In the genomic region with DNA sequence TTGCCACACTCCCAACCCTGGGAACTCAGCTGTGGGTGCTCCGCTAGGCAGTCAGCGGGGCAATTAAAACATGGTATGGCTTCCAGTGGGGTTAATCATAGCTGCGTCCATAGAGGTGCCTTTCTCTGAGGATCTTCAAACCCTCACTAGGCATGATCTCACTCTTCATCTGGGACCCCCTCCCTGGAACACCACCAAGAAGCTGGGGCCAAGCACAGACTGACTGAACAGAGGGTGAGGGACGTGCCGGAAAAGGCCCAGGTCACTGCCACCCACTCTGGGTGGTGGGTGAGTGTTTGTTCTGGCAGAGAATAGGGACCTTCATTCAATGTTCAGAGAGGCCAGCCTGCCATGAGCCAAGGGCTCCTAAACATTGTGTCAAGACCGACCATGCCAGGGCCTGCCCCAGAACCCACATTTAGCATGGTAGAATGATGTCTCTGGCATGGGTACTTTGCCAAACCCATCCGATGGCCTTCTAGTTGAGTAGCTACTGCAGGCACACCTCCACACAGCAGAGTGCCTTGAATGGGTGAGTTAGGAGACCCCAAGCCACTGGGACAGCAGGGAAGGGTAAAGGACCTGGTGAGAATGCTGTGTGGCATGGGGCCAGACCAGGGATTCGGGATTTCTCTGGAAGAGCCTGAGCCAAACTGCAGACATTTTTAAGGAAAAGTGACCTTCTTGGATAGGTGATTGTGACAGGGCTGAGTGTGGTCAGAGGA, we compare ENCODE assay signal across 12 mouse cellular contexts. TPM values are rescaled to one million over a fixed set of nuclear protein-coding genes. Genes with fewer than 3 reads are reported as not detected.
A peak's percentile ranks its signal among the peaks of the same experiment; 100 is the strongest.
DNase-seq lines count a peak whose midpoint lies in the region; ATAC-seq and TF ChIP-seq lines count a peak whose summit lies in the region.
"Had no signal": no experiment of that assay in that cellular context is flagged by ENCODE, and none has a peak within 500 bp of the region (broad histone marks: within the 10 kb centered on the region; RNA-seq: fewer than 3 reads in every experiment).

No protein-coding gene starts in this region.

- H3K4me1 ChIP-seq in forebrain, embryonic 14.5 days (ENCODE audit: control insufficient read depth, insufficient read depth, low read length): 0 out of 2 replicates have a peak, but pooled peaks cover 4% of the 10 kb centered on the region
- 0 out of 2 replicates have a peak, but pooled peaks cover 2% of the 10 kb centered on the region for H3K4me1 ChIP-seq in forebrain, embryonic 11.5 days (replicated peaks; ENCODE audit: control insufficient read depth, insufficient read depth, low read length)
- H3K4me1 ChIP-seq in kidney, embryonic 15.5 days: peaks cover 12% of the 10 kb centered on the region
- peaks cover 3% of the 10 kb centered on the region; the same call in 1 of the 2 replicates for H3K4me1 ChIP-seq in kidney, adult 2 months (ENCODE audit: control insufficient read depth, insufficient read depth, low read length)
- peaks cover 5 to 20% of the 10 kb centered on the region in 2 experiments for H3K4me1 ChIP-seq in ES-E14 (ENCODE audit: control insufficient read depth in 2 of 2, insufficient read depth in 2 of 2, low read length in 2 of 2, poor library complexity in 1 of 2)
- H3K4me1 ChIP-seq in forebrain, postnatal 0 days (ENCODE audit: insufficient read depth): no peaks in the 10 kb centered on the region

- TF ChIP-seq CTCF in kidney, adult 2 months (conservative IDR thresholded peaks at IDR 0.05; ENCODE audit: insufficient read depth, insufficient read length, low read depth, low read length): no peak
- TF ChIP-seq CTCF in forebrain, postnatal 0 days (IDR thresholded peaks at IDR 0.05; ENCODE audit: low read depth): no peak

- H3K9ac ChIP-seq in forebrain, embryonic 14.5 days (ENCODE audit: low read length): no peak overlapping the region
- H3K9ac ChIP-seq in forebrain, embryonic 11.5 days (ENCODE audit: low read length): no peak overlapping the region
- no peak overlapping the region for H3K9ac ChIP-seq in kidney, embryonic 15.5 days
- H3K9ac ChIP-seq in ES-E14 (ENCODE audit: insufficient read depth, low read depth, low read length, poor library complexity, severe bottlenecking): no peak overlapping the region
- H3K9ac ChIP-seq in forebrain, postnatal 0 days: no peak overlapping the region
- H3K9ac ChIP-seq: liver, embryonic 13.5 days had no signal

- H3K27me3 ChIP-seq in forebrain, embryonic 14.5 days (replicated peaks; ENCODE audit: control insufficient read depth, insufficient read depth, low read length): no peaks in the 10 kb centered on the region
- no peaks in the 10 kb centered on the region for H3K27me3 ChIP-seq in forebrain, embryonic 11.5 days (ENCODE audit: control insufficient read depth, insufficient read depth, low read length)
- no peaks in the 10 kb centered on the region for H3K27me3 ChIP-seq in kidney, embryonic 15.5 days
- no peaks in the 10 kb centered on the region for H3K27me3 ChIP-seq in kidney, adult 2 months (replicated peaks; ENCODE audit: control insufficient read depth, insufficient read depth, low read length)
- H3K27me3 ChIP-seq in forebrain, postnatal 0 days (ENCODE audit: insufficient read depth, low read length): no peaks in the 10 kb centered on the region
- H3K27me3 ChIP-seq: liver, embryonic 13.5 days had no signal

- H3K9me3 ChIP-seq in forebrain, embryonic 14.5 days (replicated peaks; ENCODE audit: control insufficient read depth, low read length): no peaks in the 10 kb centered on the region
- no peaks in the 10 kb centered on the region for H3K9me3 ChIP-seq in forebrain, embryonic 11.5 days (ENCODE audit: control insufficient read depth, low read length)
- H3K9me3 ChIP-seq in kidney, embryonic 15.5 days (replicated peaks): no peaks in the 10 kb centered on the region
- H3K9me3 ChIP-seq in ES-E14 (ENCODE audit: control insufficient read depth, insufficient read depth, low read depth, low read length): no peaks in the 10 kb centered on the region
- H3K9me3 ChIP-seq in forebrain, postnatal 0 days (ENCODE audit: low read length): no peaks in the 10 kb centered on the region
- H3K9me3 ChIP-seq: liver, embryonic 13.5 days; megakaryocyte, embryonic 14.5 days had no signal

- DNase-seq in forebrain, embryonic 14.5 days (ENCODE audit: low spot score): no peak
- DNase-seq in forebrain, embryonic 11.5 days (ENCODE audit: low spot score): no peak
- DNase-seq in kidney, adult 2 months: no peak
- no peak for DNase-seq in ES-E14 (ENCODE audit: low read depth, low spot score)
- no peak for DNase-seq in forebrain, postnatal 0 days
- DNase-seq in retina, embryonic 14.5 days (ENCODE audit: low spot score): no peak
- DNase-seq in urinary bladder, postnatal 4 days (ENCODE audit: low spot score in 2 of 2): no peak

- WGBS in forebrain, embryonic 14.5 days: 81% methylated on average over 8 of the region's 8 CpGs
- WGBS in forebrain, embryonic 11.5 days: 90% methylated on average over 8 of the region's 8 CpGs
- WGBS in kidney, embryonic 15.5 days: 85% methylated on average over 8 of the region's 8 CpGs
- WGBS in kidney, adult 2 months: 92% methylated on average over 8 of the region's 8 CpGs
- 77% methylated on average over 8 of the region's 8 CpGs for WGBS in forebrain, postnatal 0 days

- 0 out of 2 replicates have a peak overlapping the region, but pooled peaks have one; percentile 33 for H3K27ac ChIP-seq in forebrain, embryonic 14.5 days (ENCODE audit: low read depth, low read length)
- no peak overlapping the region for H3K27ac ChIP-seq in forebrain, embryonic 11.5 days (ENCODE audit: low read depth, low read length)
- 0 out of 2 replicates have a peak overlapping the region, but pooled peaks have one; percentile 11 for H3K27ac ChIP-seq in kidney, embryonic 15.5 days
- H3K27ac ChIP-seq in kidney, adult 2 months (ENCODE audit: insufficient read depth, low read depth, low read length): no peak overlapping the region
- no peak overlapping the region for H3K27ac ChIP-seq in ES-E14 (ENCODE audit: insufficient read depth, low read depth, low read length, poor library complexity, severe bottlenecking)
- no peak overlapping the region for H3K27ac ChIP-seq in forebrain, postnatal 0 days (ENCODE audit: low read depth, low read length)
- H3K27ac ChIP-seq: liver, embryonic 13.5 days had no signal

- in situ Hi-C loops in ES-E14 (cut with MboI; ENCODE audit: low sequenced_read_pairs in 2 of 2, unreplicated experiment in 2 of 2): no loop called here

- no peak overlapping the region for H3K4me3 ChIP-seq in forebrain, embryonic 14.5 days (ENCODE audit: low read depth, low read length)
- H3K4me3 ChIP-seq in forebrain, embryonic 11.5 days (ENCODE audit: low read depth, low read length): no peak overlapping the region
- no peak overlapping the region for H3K4me3 ChIP-seq in kidney, embryonic 15.5 days (replicated peaks)
- no peak overlapping the region for H3K4me3 ChIP-seq in kidney, adult 2 months (ENCODE audit: insufficient read depth, low read depth, low read length)
- 0 out of 4 replicates have a peak overlapping the region, but pooled peaks have one; percentile 13 to 25 for H3K4me3 ChIP-seq in ES-E14 (ENCODE audit: insufficient read depth in 1 of 2, low read depth in 1 of 2, low read length in 2 of 2, poor library complexity in 1 of 2, severe bottlenecking in 1 of 2)
- no peak overlapping the region for H3K4me3 ChIP-seq in forebrain, postnatal 0 days (ENCODE audit: low read depth, low read length)
- H3K4me3 ChIP-seq: liver, embryonic 13.5 days had no signal

- ATAC-seq in forebrain, embryonic 14.5 days: peak; percentile 29; the same call in 1 of the 2 replicates
- no peak for ATAC-seq in forebrain, embryonic 11.5 days (replicated peaks; ENCODE audit: low FRiP score)
- no peak for ATAC-seq in kidney, embryonic 15.5 days (replicated peaks; ENCODE audit: low FRiP score)
- 0 out of 2 replicates have a peak, but pooled peaks have one; percentile 5 for ATAC-seq in forebrain, postnatal 0 days

- peaks cover 9% of the 10 kb centered on the region for H3K36me3 ChIP-seq in forebrain, embryonic 14.5 days (ENCODE audit: control insufficient read depth, insufficient read depth, low read length)
- H3K36me3 ChIP-seq in forebrain, embryonic 11.5 days (ENCODE audit: control insufficient read depth, insufficient read depth, low read length): no peaks in the 10 kb centered on the region; the same call in 1 of the 2 replicates
- peaks cover 25% of the 10 kb centered on the region for H3K36me3 ChIP-seq in kidney, embryonic 15.5 days
- no peaks in the 10 kb centered on the region for H3K36me3 ChIP-seq in kidney, adult 2 months (ENCODE audit: control insufficient read depth, insufficient read depth, low read length)
- peaks cover 23% of the 10 kb centered on the region for H3K36me3 ChIP-seq in ES-E14 (ENCODE audit: control insufficient read depth, insufficient read depth, low read length, poor library complexity, severe bottlenecking)
- no peaks in the 10 kb centered on the region for H3K36me3 ChIP-seq in forebrain, postnatal 0 days (ENCODE audit: insufficient read depth)

- no peak for TF ChIP-seq POLR2A in kidney, adult 2 months (IDR thresholded peaks at IDR 0.05; ENCODE audit: low read depth, low read length)

- no peak overlapping the region for H3K4me2 ChIP-seq in forebrain, embryonic 14.5 days (ENCODE audit: low read length)
- H3K4me2 ChIP-seq in forebrain, embryonic 11.5 days (ENCODE audit: low read depth, low read length, severe bottlenecking): no peak overlapping the region
- H3K4me2 ChIP-seq in kidney, embryonic 15.5 days: 0 out of 2 replicates have a peak overlapping the region, but pooled peaks have one; percentile 26
- 0 out of 2 replicates have a peak overlapping the region, but pooled peaks have one; percentile 13 for H3K4me2 ChIP-seq in forebrain, postnatal 0 days (ENCODE audit: low read depth)
- H3K4me2 ChIP-seq: liver, embryonic 13.5 days had no signal

RNA-seq across cellular contexts. Expression of a gene that starts 1.8 kb away (rescaled TPM):
- polyA plus RNA-seq in forebrain, embryonic 14.5 days (2014; fragmentation: Nextera tagmentation; extraction: Ambion mirVana): not detected in 2 replicates
- not detected in 2 replicates for polyA plus RNA-seq in forebrain, embryonic 11.5 days (2014; fragmentation: Nextera tagmentation; extraction: Ambion mirVana)
- polyA plus RNA-seq in kidney, embryonic 15.5 days (2015; fragmentation: Nextera tagmentation; extraction: Ambion mirVana): 0.10 and 0.13 TPM in 2 replicates
- polyA plus RNA-seq in kidney, adult 2 months (2012; rRNA removed): 0.10 and 0.70 TPM in 2 replicates
- 0.98 and 1.0 TPM in 2 replicates for total RNA-seq in ES-E14 (2012; rRNA removed)
- 0.54 and 1.4 TPM in 2 replicates for total RNA-seq in forebrain, postnatal 0 days (2014; rRNA removed)
- polyA plus RNA-seq in forebrain, postnatal 0 days (2015; fragmentation: Nextera tagmentation; extraction: Ambion mirVana): 0.11 TPM in 1 of 2 replicates, not detected in the other
- total RNA-seq: neutrophil, adult 5-6 weeks had no signal
- polyA plus RNA-seq: stomach, embryonic 14.5 days had no signal

RNA-seq across cellular contexts. Expression of a gene that starts 17.9 kb away (rescaled TPM):
- polyA plus RNA-seq in forebrain, embryonic 14.5 days (2014; fragmentation: Nextera tagmentation; extraction: Ambion mirVana): 74.4 and 75.3 TPM in 2 replicates
- polyA plus RNA-seq in forebrain, embryonic 11.5 days (2014; fragmentation: Nextera tagmentation; extraction: Ambion mirVana): 50.0 and 58.5 TPM in 2 replicates
- polyA plus RNA-seq in kidney, embryonic 15.5 days (2015; fragmentation: Nextera tagmentation; extraction: Ambion mirVana): 48.9 and 57.9 TPM in 2 replicates
- polyA plus RNA-seq in kidney, adult 2 months (2012; rRNA removed): 59.7 and 66.9 TPM in 2 replicates
- total RNA-seq in ES-E14 (2012; rRNA removed): 33.0 and 37.2 TPM in 2 replicates
- total RNA-seq in forebrain, postnatal 0 days (2014; rRNA removed): 72.5 and 77.4 TPM in 2 replicates
- polyA plus RNA-seq in forebrain, postnatal 0 days (2015; fragmentation: Nextera tagmentation; extraction: Ambion mirVana): 63.0 and 67.0 TPM in 2 replicates

RNA-seq across cellular contexts. Expression of a gene that starts 18.1 kb away (rescaled TPM):
- 6.1 and 6.3 TPM in 2 replicates for polyA plus RNA-seq in forebrain, embryonic 14.5 days (2014; fragmentation: Nextera tagmentation; extraction: Ambion mirVana)
- 23.5 and 26.6 TPM in 2 replicates for polyA plus RNA-seq in forebrain, embryonic 11.5 days (2014; fragmentation: Nextera tagmentation; extraction: Ambion mirVana)
- 18.1 and 22.2 TPM in 2 replicates for polyA plus RNA-seq in kidney, embryonic 15.5 days (2015; fragmentation: Nextera tagmentation; extraction: Ambion mirVana)
- 0.41 and 0.81 TPM in 2 replicates for polyA plus RNA-seq in kidney, adult 2 months (2012; rRNA removed)
- 17.3 and 17.8 TPM in 2 replicates for total RNA-seq in ES-E14 (2012; rRNA removed)
- 0.62 and 1.0 TPM in 2 replicates for total RNA-seq in forebrain, postnatal 0 days (2014; rRNA removed)
- 1.5 and 1.6 TPM in 2 replicates for polyA plus RNA-seq in forebrain, postnatal 0 days (2015; fragmentation: Nextera tagmentation; extraction: Ambion mirVana)
- total RNA-seq: neutrophil, adult 5-6 weeks had no signal

RNA-seq across cellular contexts. Expression of a gene that starts 29.6 kb away (rescaled TPM):
- polyA plus RNA-seq in forebrain, embryonic 14.5 days (2014; fragmentation: Nextera tagmentation; extraction: Ambion mirVana): 25.2 and 28.7 TPM in 2 replicates
- 20.8 and 21.7 TPM in 2 replicates for polyA plus RNA-seq in forebrain, embryonic 11.5 days (2014; fragmentation: Nextera tagmentation; extraction: Ambion mirVana)
- 12.3 and 14.0 TPM in 2 replicates for polyA plus RNA-seq in kidney, embryonic 15.5 days (2015; fragmentation: Nextera tagmentation; extraction: Ambion mirVana)
- 28.0 TPM in 2 replicates for polyA plus RNA-seq in kidney, adult 2 months (2012; rRNA removed)
- total RNA-seq in ES-E14 (2012; rRNA removed): 55.4 and 60.4 TPM in 2 replicates
- 162 and 167 TPM in 2 replicates for total RNA-seq in forebrain, postnatal 0 days (2014; rRNA removed)
- 24.3 and 26.2 TPM in 2 replicates for polyA plus RNA-seq in forebrain, postnatal 0 days (2015; fragmentation: Nextera tagmentation; extraction: Ambion mirVana)

RNA-seq across cellular contexts. Expression of a gene that starts 36.8 kb away (rescaled TPM):
- 38.9 and 60.6 TPM in 2 replicates for polyA plus RNA-seq in forebrain, embryonic 14.5 days (2014; fragmentation: Nextera tagmentation; extraction: Ambion mirVana)
- polyA plus RNA-seq in forebrain, embryonic 11.5 days (2014; fragmentation: Nextera tagmentation; extraction: Ambion mirVana): 35.0 and 36.8 TPM in 2 replicates
- 47.4 and 48.4 TPM in 2 replicates for polyA plus RNA-seq in kidney, embryonic 15.5 days (2015; fragmentation: Nextera tagmentation; extraction: Ambion mirVana)
- polyA plus RNA-seq in kidney, adult 2 months (2012; rRNA removed): 69.2 TPM in 2 replicates
- total RNA-seq in ES-E14 (2012; rRNA removed): 33.3 and 57.9 TPM in 2 replicates
- total RNA-seq in forebrain, postnatal 0 days (2014; rRNA removed): 170 and 209 TPM in 2 replicates
- polyA plus RNA-seq in forebrain, postnatal 0 days (2015; fragmentation: Nextera tagmentation; extraction: Ambion mirVana): 67.1 and 69.4 TPM in 2 replicates

Comparison
In these comparisons a context has a peak if more than half of its experiments do, and no peak if none do; other contexts are left out.
1. ATAC-seq: peak in forebrain, embryonic 14.5 days (single experiment) and forebrain, postnatal 0 days (single experiment); none in forebrain, embryonic 11.5 days (single experiment) and kidney, embryonic 15.5 days (single experiment).
2. H3K27ac ChIP-seq: peak in forebrain, embryonic 14.5 days (single experiment) and kidney, embryonic 15.5 days (single experiment); none in forebrain, embryonic 11.5 days (single experiment), kidney, adult 2 months (single experiment), ES-E14 (single experiment) and forebrain, postnatal 0 days (single experiment).
3. H3K4me2 ChIP-seq: peak in kidney, embryonic 15.5 days (single experiment) and forebrain, postnatal 0 days (single experiment); none in forebrain, embryonic 14.5 days (single experiment) and forebrain, embryonic 11.5 days (single experiment).
4. H3K4me3 ChIP-seq: peak in ES-E14 (2 of 2); none in forebrain, embryonic 14.5 days (single experiment), forebrain, embryonic 11.5 days (single experiment), kidney, embryonic 15.5 days (single experiment), kidney, adult 2 months (single experiment) and forebrain, postnatal 0 days (single experiment).